Mouse (Mus musculus): ENCODE measurements around the gene Itga11. TPM values are rescaled to one million over a fixed set of nuclear protein-coding genes. Genes with fewer than 3 reads are reported as not detected.

Gene Itga11
- total and polyA plus RNA-seq, 3 experiments = 0.04 to 0.31 (median 0.04) TPM

DNA sequence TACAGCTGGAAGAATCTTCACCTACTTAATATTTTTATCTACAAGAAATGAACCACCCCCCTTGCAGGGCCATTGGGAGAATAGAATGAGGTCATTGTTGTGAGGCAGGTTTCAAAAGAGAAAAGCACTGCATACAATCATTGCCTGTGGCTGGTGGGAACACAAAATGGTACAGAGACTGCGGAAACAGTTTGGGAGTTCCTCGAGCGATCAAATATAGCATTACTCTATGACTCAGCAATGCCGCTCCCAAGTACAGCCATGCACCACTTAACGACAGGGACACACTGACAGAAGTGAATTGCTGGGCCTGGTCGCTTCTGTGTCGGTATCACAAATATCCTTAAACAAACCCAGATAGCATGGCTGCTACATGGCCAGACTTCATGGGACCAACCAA, 4.4 kb upstream of the Itga11 start:
- peaks cover 24% of the 10 kb centered on the region for H3K27me3 ChIP-seq (replicated peaks)
- H3K36me3 ChIP-seq (replicated peaks in 1 of 2; ENCODE audit: control insufficient read depth in 1 of 2, insufficient read depth in 1 of 2, low read length in 1 of 2) = no peaks in the 10 kb centered on the region
- H3K9ac ChIP-seq (ENCODE audit: insufficient read depth, low read depth) = no peak overlapping the region
- no peak overlapping the region for H3K4me2 ChIP-seq (ENCODE audit: insufficient read depth, low read depth, poor library complexity, severe bottlenecking)
- in situ Hi-C loops (cut with MboI; ENCODE audit: low pct_ligation_motif_present, low pct_unique_long_range_greater_than_20kb, low sequenced_read_pairs) = no loop called here
- H3K27ac ChIP-seq (ENCODE audit: insufficient read depth, low read depth) = no peak overlapping the region
- dilution Hi-C loops (cut with MboI; ENCODE audit: extremely low pct_ligation_motif_present, extremely low pct_unique_long_range_greater_than_20kb, low sequenced_read_pairs) = no loop called here
- no peaks in the 10 kb centered on the region for H3K79me2 ChIP-seq (replicated peaks; ENCODE audit: control insufficient read depth, extremely low read depth, insufficient read depth, poor library complexity, severe bottlenecking)
- peaks cover 0 to 3% of the 10 kb centered on the region in 2 experiments; a peak in 1 of 4 replicates for H3K4me1 ChIP-seq (ENCODE audit: control insufficient read depth in 1 of 2, insufficient read depth in 2 of 2)
- no peak overlapping the region for H3K4me3 ChIP-seq (replicated peaks in 1 of 3; ENCODE audit: low read depth in 2 of 3, low read length in 2 of 3, poor library complexity in 1 of 3)
- no peak for DNase-seq (ENCODE audit: extremely low read depth)
- no peaks in the 10 kb centered on the region for H3K9me3 ChIP-seq (replicated peaks; ENCODE audit: low read length)
- no peak for TF ChIP-seq HCFC1 (IDR thresholded peaks at IDR 0.05; ENCODE audit: low read depth, low read length)
- TF ChIP-seq ZKSCAN1 (IDR thresholded peaks at IDR 0.05; ENCODE audit: borderline replicate concordance, low read depth, low read length) = no peak
- no peak for TF ChIP-seq ZMIZ1 (IDR thresholded peaks at IDR 0.05; ENCODE audit: low read depth, low read length)
- TF ChIP-seq MXI1 (IDR thresholded peaks at IDR 0.05; ENCODE audit: low read depth, low read length) = no peak
- TF ChIP-seq IRF4 (IDR thresholded peaks at IDR 0.05; ENCODE audit: low read depth, low read length) = no peak
- TF ChIP-seq GABPA (IDR thresholded peaks at IDR 0.05; ENCODE audit: insufficient replicate concordance, low read depth, low read length) = no peak
- TF ChIP-seq PAX5 (IDR thresholded peaks at IDR 0.05; ENCODE audit: low read length) = no peak

DNA sequence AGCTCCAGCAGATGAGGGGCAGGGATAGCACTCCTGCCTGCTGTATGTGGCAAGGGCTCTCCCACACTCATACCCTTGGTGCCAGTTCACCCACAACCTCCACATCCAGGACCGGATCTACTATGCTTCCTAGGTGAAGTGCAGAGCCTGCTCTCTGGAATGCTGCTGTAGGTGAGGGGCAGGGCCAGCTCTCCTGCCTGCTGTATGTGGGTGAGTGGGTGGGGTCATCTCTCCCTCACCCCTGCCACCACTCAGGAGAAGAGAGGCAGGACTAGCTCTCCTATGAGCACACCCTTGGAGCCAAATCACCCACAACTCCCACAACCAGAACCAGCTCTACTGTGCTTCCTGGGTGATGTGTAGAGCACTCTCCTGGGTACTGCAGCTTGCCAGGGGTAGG, 2.5 kb upstream of the Itga11 start:
- Histone ChIP-seq H3K36me3 (replicated peaks in 1 of 2; ENCODE audit: control insufficient read depth in 1 of 2, insufficient read depth in 1 of 2, low read length in 1 of 2) (no peaks in the 10 kb centered on the region), H3K27me3 (replicated peaks) (peaks cover 30% of the 10 kb centered on the region), H3K9me3 (replicated peaks; ENCODE audit: low read length) (no peaks in the 10 kb centered on the region), H3K4me1 (ENCODE audit: control insufficient read depth in 1 of 2, insufficient read depth in 2 of 2) (peaks cover 0 to 3% of the 10 kb centered on the region in 2 experiments; a peak in 1 of 4 replicates), H3K79me2 (replicated peaks; ENCODE audit: control insufficient read depth, extremely low read depth, insufficient read depth, poor library complexity, severe bottlenecking) (no peaks in the 10 kb centered on the region), H3K9ac (ENCODE audit: insufficient read depth, low read depth) (no peak overlapping the region), H3K4me2 (ENCODE audit: insufficient read depth, low read depth, poor library complexity, severe bottlenecking) (no peak overlapping the region), H3K27ac (ENCODE audit: insufficient read depth, low read depth) (no peak overlapping the region), H3K4me3 (replicated peaks in 1 of 3; ENCODE audit: low read depth in 2 of 3, low read length in 2 of 3, poor library complexity in 1 of 3) (no peak overlapping the region)
- in situ Hi-C loops (cut with MboI; ENCODE audit: low pct_ligation_motif_present, low pct_unique_long_range_greater_than_20kb, low sequenced_read_pairs) = no loop called here
- TF ChIP-seq SMC3 (IDR thresholded peaks at IDR 0.05; ENCODE audit: low read depth, low read length) (no peak), ZC3H11A (IDR thresholded peaks at IDR 0.05; ENCODE audit: low read depth, low read length) (no peak), GABPA (IDR thresholded peaks at IDR 0.05; ENCODE audit: insufficient replicate concordance, low read depth, low read length) (no peak), POLR2AphosphoS2 (IDR thresholded peaks at IDR 0.05; ENCODE audit: low read depth, low read length) (no peak), HCFC1 (IDR thresholded peaks at IDR 0.05; ENCODE audit: low read depth, low read length) (no peak), E2F4 (IDR thresholded peaks at IDR 0.05; ENCODE audit: insufficient replicate concordance, low read depth, low read length) (no peak), CHD2 (IDR thresholded peaks at IDR 0.05; ENCODE audit: low read length) (no peak), BHLHE40 (IDR thresholded peaks at IDR 0.05; ENCODE audit: low read depth, low read length) (no peak), ZMIZ1 (IDR thresholded peaks at IDR 0.05; ENCODE audit: low read depth, low read length) (no peak), NELFE (IDR thresholded peaks at IDR 0.05; ENCODE audit: low read depth, low read length) (no peak)
- dilution Hi-C loops (cut with MboI; ENCODE audit: extremely low pct_ligation_motif_present, extremely low pct_unique_long_range_greater_than_20kb, low sequenced_read_pairs) = no loop called here
- no peak for DNase-seq (ENCODE audit: extremely low read depth)

All from CH12.LX (cell line).